Mouse (Mus musculus) urinary bladder, adult 2 months (tissue): Measurements from ENCODE around the gene Dnah2. TPM values are rescaled to one million over a fixed set of nuclear protein-coding genes. Genes with fewer than 3 reads are reported as not detected.

Experiments used
- DNase-seq: peaks from one replicate; pipeline ENCODE4 v3.0.0; 2022; ENCODE audit warnings: low spot score
- polyA plus RNA-seq: library from polyadenylated mRNA; depleted of rRNA; stranded (reverse); fragments of >200 nt; gene quantifications from 2 replicates; pipeline ENCODE4 v1.2.3, GENCODE M21; 2012

Gene Dnah2
- polyA plus RNA-seq, 1 experiment = 0.19 TPM

GRCm38 (mm10) chr11:69419813-69420553, 128.9 kb downstream of the Dnah2 start:
- no peak for DNase-seq

DNA sequence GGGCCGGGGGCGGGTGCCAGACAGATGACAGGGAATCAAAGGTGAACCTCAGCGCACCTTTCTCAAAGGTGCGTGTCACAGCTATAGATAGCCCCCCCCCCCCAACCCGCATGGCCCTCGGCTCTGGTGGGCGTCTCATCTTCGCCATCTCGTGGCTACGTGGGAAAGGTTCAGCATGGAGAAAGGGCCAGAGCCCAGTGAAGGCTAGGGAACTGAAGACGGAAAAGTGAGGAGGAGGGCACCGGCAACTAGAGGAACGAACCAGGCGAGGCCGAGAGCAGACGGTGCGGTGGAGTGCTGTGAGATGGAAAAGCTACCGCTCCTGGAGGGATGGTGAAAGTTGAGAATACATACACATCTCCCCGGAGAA, 129.5 kb downstream of the Dnah2 start:
- DNase-seq = no peak

DNA sequence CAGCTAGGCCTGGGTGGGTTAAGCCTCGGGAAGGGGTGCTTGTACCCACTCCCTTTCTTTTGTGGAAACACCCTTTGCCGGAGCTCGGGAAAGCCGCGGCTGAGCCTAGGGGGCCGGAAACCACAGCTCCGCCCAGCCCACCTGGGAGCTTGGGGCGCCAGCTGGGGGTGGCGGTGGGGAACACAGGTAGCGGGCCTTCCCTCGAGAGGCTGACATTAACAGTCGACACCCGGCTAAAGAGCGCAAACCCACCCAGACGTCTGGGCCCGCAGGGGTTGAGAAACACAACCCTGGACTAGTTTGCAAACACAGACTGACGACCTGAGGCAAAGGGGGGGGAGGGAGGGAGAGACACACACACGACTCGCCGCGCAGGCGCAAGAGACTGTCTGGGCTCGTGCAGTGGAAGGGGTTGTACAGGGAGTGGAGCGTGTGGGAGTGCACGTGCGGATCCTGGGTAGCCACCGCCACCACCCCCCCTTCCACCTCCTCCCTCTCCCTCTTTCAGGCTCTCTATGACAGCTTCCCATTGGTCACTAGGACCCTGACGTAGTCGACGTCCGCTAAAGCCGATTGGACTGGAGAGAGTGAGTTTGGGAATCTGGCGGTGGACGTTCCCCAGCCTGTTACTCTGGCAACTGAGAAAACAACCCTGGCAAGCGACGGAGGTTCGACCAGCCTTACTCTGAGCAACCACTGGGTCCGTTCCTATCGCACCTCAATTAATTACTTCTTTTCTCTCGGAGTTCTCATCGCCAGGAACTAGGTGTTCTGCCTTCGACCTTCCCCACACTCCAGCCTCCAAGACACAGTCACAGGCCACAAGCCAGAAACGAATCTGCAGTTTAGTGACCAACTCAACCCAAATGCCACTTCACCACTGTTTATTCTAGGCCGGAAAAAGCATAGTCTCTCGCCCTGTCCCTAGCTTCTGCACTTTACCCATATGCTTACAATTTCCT, 130.1 kb downstream of the Dnah2 start:
- peak; percentile 62 for DNase-seq

DNA sequence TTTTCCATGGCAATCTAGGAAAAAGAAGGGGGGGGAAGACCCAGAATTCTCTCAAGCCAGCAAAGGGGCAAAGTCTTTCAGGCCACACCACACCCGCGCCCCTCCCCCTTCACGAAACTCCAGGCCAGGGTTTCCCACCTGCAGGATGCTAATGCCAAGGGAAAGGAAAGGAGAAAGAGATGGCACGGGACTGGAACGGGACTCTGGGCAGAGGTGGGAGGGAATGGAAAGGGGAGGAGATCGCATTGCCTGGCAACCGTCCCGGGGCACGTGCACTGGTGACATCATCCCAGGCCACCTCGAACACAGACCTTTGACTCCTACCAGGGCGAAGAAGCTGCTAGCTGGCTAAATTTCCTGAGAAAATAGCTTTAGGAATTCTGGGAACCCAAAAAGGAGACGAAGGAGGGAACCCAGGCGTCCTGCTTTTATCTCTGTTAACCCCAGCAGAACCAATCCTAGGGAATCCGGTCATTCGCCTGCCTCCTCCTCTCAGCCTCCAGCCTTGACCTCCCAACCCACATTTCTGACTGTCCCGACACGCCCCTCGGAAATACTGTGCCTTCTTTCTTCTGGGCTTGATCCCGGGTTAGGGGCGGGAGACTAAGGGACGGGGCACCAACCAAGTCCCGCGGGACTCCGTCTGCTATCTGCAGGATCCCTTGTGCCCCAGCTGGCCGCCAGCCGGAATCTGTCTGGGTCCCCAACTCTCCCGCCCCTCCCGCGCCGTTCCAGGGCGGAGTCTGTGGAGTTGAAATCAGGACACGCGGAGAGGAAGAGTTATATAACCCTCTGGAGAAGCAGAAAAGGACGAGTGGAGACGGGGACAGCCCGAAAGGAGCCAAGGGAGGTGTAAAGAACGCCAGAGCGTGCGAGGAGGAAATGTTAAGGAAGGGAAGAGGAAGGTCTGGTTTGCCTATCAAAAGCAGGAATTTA, 131.2 kb downstream of the Dnah2 start:
- DNase-seq = peak; percentile 86

- no peak for DNase-seq
Observed at GRCm38 (mm10) chr11:69416921-69417448, 131.9 kb downstream of the Dnah2 start.

- DNase-seq = no peak
Observed at GRCm38 (mm10) chr11:69416509-69416908, 132.4 kb downstream of the Dnah2 start.

DNA sequence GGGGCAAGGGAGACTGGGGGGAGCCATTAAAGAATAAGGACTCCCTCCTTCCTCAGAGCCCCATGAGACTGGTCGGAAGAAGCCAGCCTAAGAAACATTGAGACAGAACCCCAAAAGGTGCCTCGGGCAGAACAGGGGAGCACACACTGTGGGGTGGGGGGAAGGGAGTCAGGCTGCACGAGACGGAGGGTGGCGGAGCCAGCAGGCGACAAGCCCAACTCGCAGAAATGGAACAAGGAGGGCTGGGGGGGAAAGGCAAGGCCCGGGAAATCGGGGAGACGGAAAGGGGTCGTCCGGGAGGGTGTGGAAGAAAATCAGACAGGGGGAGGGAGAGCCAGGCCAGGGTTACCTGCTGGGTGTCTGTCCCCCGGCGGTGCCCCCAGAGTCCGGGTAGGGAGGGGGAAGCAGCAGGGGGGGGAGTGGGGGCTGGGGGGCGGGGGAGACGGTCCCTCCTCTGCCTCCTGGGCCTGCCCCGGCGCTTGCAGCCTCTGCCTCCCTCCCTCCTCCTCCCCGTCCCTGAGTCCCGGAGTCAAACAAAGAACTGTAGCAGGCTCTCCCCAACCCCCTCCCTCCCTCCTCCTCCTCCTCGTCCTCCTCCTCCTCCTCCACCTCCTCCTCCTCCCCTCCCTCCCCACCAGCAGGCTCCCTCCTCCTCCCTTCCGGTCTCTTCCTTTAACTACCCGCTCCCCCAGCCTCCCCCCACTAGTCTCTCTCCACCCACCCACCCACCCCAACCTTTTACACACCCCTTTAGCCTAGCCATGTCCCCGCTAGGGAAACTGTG, 133.1 kb downstream of the Dnah2 start:
- no peak for DNase-seq

DNA sequence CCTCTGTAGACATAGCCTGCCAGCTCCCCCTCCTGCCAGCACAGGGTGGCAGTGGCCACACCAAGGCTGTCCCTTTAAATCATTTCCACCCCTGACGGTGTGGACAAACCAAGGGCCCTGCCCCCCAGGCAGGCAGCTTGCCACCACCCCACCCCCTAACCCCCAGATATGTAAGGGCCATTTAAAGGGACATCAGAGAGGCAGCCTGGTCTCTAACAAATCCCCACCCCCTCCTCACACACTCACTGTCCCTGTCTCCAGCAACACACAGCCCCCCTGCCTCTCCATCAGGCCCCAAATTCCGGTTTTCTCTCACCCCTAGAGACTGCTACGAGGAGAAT, 133.6 kb downstream of the Dnah2 start:
- DNase-seq = no peak

DNA sequence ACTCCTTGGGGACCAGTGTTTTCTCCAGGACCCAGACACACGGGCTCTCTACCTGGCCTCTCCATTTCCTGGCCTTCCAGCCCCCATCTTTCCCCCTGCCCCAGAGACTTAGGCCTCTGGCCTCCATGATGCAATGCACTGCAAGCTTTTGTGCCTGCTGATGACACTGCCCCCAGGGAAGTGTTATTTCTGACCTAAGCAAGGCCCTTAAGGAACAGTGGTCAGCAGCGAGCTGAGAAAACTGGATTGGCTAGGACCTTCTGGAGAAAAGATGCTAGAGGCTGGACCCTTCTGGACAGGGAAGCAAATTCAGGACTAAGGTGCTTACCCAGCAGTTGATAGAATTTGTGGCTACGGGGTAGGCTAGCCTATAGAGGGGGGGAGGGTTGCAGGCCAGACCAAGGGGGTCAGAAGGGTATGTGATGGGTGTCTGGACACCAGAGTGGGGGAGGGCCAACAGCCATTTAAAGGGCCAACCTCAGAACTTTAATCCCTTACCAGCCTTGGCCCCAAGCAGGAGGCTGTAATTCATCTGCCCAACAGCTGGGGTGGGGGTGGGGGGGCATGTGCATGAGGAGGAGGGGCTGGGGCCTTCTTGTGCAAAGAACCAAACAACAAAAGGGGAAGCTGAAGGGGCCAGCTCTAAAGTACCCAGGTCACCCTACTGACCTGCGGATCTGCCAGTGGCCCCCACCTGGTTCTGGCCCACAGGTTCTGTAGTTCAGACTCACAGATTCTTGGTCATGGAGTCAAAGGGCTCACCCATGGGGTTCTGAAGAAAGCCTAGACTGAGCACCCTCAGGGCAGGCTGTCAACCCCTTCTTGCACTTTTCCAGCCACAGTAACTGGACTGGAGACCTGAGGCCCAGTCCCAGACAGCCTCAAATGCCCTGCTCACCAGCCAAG, 134.2 kb downstream of the Dnah2 start:
- no peak for DNase-seq

DNA sequence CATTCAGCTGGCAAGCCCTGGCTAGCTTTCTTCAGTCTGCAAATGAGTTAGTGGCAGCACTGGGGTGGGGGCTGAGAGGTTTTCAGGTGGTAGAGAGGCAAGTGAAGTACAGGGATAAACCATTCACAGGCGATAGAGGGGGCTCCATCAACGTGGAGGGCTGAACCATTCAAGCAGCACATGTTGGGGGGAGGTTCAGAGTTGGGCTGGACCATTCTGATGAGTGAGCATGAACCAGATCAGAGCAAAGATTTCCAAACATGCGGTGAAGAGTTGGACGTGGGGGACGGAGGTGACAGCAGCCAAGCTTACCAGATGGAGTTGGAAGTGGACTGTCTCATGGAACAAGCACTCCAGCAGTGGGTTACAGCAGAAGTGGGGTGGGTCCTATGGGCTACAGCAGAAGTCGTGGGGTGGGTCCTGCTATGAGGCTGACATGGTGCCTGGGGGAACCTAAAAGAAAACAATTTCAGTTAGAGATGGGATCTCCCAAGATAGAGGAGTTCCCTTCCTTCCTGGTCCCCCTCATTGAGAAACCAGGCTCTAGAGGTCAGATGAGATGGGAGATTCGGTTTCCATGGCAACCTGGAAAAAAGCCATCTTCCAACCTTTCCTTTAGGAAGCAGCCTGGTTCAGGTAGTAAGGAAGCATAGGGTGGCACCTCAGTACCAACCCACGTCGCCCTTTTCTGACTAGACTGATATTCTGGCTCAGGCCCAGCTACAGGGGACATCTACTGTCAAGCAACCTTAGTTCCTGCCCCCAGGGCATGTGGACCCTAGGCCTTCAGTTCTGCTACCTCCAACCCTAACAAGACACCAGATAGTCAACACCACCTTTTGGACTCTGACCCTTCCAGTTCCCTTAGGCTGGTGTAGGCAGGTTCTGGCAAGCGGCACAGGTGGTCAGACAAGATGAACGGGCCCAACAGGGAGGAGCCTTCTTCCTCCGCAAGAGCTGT, 135.4 kb downstream of the Dnah2 start, which contains the start of gene Kdm6b:
Kdm6b (minus strand) TSS at position 455 of the 961 bp plus-strand sequence.
- DNase-seq = peak; percentile 55

GRCm38 (mm10) chr11:69412548-69412947, 136.4 kb downstream of the Dnah2 start:
- DNase-seq = no peak

DNA sequence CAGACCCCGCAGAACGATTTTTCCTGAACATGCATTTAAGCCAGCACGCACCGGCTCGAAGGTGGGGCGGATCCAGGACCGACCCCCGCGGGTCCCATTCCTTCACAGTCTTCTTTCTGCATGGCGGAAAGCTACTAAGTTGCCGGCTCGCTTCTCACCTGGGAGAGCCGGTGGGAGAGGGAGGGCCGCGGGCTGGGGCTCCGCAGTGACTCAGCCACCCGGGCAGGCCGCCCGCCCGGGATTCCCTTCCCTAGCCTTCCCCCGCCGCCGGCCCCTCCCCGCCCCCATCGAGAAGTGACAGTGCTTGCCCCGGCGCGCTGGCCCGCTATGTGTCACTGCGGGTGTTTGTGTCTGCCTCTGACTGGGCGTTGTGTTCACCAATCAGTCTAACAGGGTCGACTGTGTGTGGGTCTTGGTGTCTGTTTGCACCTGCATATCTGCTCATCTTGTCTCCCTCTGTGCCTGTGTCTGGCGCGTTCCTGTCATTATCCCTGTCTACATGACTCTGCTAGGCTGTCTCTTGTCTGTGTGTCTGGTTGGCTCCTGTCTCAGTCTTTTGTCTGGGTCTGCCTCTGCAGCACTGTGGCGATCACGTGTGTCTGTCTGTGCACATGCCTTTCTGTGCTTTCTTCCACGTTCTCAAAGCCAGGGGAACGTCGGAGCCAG, 137.2 kb downstream of the Dnah2 start:
- DNase-seq = peak; percentile 70

- DNase-seq = peak; percentile 82
Observed at GRCm38 (mm10) chr11:69411073-69411535, 137.8 kb downstream of the Dnah2 start.

- no peak for DNase-seq
Observed at GRCm38 (mm10) chr11:69410310-69411072, 138.4 kb downstream of the Dnah2 start.

DNA sequence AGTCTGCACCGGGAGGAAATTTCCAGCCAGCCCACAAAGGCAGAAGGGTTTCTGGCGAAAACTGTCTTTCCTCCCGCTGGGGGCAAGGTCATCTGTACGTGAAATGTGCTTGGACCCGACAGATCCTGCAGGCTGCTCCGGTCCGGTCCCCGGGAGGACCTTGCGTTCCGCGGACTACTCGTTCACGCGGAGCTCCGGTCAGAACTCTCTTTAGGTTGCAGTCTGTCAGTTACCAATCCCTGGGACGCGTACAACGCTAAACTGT, 138.9 kb downstream of the Dnah2 start:
- DNase-seq = no peak

- peak; percentile 75 for DNase-seq
Observed at GRCm38 (mm10) chr11:69409378-69410044, 139.4 kb downstream of the Dnah2 start.
